Mouse (Mus musculus) telencephalon, adult 2 months (tissue): ENCODE data around the gene Teddm2.

Experiments used
- DNase-seq: peaks from one replicate; pipeline ENCODE4 v3.0.0-alpha.2; 2011; ENCODE audit warnings: low read depth, low spot score

The Teddm2 gene

GRCm38 (mm10) chr1:153899731-153900380, at the start of gene Teddm2, which contains the start of gene Glul:
Gene Teddm2 (minus strand): TSS chr1:153900228.
Gene Glul (plus strand): TSS chr1:153899944.
- DNase-seq: peak; percentile 91

GRCm38 (mm10) chr1:153947837-153948236, 47.8 kb upstream of the Teddm2 start:
- DNase-seq: peak; percentile 41

- no peak for DNase-seq
Measured at GRCm38 (mm10) chr1:153946971-153947370, 46.9 kb upstream of the Teddm2 start.

- no peak for DNase-seq
Measured at GRCm38 (mm10) chr1:153945181-153945580, 45.2 kb upstream of the Teddm2 start.

- DNase-seq: peak; percentile 74
Measured at GRCm38 (mm10) chr1:153940986-153941385, 41.0 kb upstream of the Teddm2 start.

DNA sequence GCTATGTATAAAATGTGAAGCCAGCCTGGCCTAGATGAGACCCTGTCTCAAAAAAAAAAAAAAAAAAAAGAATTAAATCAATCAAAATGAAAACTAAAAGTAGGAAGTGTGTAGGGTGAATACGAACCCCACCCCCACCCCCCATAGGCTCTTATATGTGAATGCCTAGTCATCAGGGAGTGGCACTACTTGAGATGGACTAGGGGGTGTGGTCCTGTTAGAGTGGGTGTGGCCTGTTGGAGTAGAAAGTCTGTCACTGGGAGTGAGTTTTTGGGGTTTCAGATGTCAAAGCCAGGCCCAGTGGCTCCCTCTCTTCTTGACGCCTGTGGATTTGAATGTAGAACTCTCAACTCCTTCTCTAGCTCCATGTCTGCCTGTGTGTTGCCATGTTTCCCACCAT, 37.0 kb upstream of the Teddm2 start:
- no peak for DNase-seq

GRCm38 (mm10) chr1:153935844-153936380, 35.9 kb upstream of the Teddm2 start:
- no peak for DNase-seq

DNA sequence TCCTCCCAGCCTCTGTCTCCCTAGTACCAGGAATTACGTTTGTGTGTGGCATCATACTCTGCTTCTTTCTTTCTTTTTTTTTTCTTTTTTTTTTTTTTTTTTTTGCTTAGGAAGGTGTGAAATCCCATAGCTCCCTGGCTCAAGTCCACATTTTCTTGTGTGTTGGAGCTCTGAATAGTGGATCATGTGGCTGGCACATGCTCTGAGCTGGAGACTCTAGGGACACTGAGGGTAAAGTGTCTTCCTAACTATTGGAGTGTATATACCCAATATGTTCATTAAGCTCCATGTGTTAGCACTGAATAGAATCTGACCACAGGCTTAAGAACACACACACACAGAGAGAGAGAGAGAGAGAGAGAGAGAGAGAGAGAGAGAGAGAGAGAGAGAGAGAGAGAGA, 33.7 kb upstream of the Teddm2 start:
- DNase-seq: no peak

DNA sequence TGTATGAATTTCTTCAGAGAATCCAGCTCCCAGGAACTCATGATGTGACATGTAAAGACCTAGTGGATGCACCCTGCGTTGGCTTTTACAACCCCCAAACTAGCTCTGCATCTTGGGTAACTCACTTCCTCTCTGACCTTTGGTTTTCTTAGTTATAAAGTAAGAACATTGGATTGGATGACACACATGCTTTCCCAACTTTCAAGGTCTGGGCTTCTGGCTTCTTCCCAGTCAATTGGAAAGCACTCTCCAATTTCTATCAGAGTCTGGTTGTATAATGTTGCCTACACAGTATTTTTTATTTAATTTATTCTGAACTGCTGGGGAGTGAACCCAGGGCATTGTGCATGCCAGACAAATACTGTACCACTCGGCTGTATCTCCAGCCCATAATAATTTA, 30.4 kb upstream of the Teddm2 start:
- no peak for DNase-seq

- DNase-seq: no peak
Measured at GRCm38 (mm10) chr1:153924395-153925385, 24.7 kb upstream of the Teddm2 start.

- DNase-seq: no peak
Measured at GRCm38 (mm10) chr1:153922571-153923021, 22.6 kb upstream of the Teddm2 start.

GRCm38 (mm10) chr1:153921642-153922041, 21.6 kb upstream of the Teddm2 start:
- no peak for DNase-seq

DNA sequence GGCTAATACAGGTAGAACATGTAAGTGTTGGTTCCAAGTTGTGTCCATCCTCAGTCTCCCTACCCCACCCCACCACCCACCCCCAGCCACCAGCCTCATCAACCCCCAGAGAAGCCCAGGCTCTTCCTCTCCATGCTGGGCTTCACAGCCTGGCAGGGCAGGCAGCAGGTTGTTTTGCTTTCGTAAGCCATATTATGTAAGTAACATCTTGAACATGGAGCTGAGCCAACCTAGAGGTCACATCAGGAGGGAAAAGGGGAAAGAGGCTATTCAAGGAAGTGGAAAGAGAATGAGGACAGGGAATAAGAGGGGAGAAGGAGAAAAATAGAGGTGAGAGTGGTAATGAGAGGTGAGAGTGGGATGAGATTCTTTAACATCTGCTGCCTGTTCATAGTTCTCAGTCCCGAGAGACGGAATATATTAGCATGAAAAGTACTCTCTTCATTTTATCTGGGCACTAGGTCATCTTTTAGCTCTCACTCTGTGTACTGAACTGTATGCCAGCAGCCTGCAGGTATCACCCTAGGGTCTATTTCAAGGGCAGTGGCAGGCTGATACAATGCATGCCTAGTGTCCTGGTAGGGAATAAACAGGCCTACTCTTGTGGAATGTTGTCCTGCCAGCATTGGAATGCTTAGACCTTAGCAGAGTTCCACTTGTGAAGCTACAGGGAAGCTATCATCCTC, 18.6 kb upstream of the Teddm2 start:
- DNase-seq: no peak

- no peak for DNase-seq
Measured at GRCm38 (mm10) chr1:153913869-153914268, 13.8 kb upstream of the Teddm2 start.

DNA sequence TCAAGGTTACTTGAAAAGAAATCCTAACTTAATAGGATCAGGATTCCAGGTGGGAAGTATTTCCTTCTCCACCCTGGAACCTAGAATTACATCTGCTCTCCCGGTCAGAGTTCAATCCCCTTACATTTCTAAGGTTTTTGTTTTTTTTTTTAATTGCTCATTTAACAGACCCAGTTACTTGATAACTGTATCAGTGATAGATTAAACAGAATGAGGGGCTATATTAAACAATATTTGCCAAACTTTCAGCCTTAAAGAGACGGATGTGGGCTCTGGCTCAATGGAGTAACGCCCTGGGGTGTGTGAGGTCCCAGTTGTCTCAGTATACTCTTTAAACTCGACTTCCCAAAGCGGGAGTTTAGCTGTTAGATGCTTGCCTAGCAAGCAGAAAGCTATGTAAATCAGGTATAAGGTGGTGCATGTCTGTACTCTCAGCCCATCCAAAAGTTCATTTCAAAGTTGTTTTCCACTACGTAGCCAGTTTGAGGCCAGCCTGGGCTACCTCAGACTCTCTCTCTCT, 11.3 kb upstream of the Teddm2 start:
- no peak for DNase-seq

DNA sequence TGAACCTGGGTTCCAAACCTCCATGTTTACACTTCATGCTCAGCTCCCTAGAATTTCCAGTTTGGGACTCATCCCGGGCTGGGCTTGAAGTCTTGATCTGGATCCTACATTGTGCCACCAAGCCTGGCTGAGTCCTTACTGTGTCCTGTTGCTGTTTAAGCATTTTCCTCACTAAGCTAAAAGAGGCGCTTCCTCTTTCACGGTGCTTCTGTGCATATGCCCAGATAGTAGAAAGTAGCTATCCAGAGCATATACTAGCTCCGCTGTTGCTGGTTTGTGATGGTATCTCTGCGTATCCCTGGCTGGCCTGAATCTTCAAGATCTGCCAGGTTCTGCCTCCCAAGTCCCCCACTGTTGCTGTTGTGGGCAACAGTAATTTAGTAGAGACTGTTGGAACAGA, 10.4 kb upstream of the Teddm2 start:
- no peak for DNase-seq

- DNase-seq: no peak
Measured at GRCm38 (mm10) chr1:153909963-153910291, 9.9 kb upstream of the Teddm2 start.

- DNase-seq: no peak
Measured at GRCm38 (mm10) chr1:153909213-153909962, 9.4 kb upstream of the Teddm2 start.

DNA sequence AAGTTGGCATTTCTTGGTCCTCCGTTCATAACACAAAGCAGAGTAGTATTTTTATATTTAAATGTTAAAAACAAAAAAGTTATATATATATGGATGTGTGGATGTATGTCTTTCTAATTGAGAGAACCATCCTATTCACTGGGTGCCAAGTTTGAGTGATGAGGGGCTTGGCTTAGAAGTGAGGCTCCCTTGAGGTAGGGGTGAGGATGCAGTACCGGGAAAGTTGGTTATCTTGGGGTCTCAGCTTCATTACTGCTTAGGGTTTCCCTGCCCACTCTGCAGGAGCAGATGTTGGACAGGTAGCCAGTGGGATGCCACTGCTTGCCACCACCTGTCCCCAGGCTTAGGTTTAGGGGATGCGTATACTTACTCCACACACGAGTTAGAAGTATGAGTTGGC, 8.7 kb upstream of the Teddm2 start:
- no peak for DNase-seq

DNA sequence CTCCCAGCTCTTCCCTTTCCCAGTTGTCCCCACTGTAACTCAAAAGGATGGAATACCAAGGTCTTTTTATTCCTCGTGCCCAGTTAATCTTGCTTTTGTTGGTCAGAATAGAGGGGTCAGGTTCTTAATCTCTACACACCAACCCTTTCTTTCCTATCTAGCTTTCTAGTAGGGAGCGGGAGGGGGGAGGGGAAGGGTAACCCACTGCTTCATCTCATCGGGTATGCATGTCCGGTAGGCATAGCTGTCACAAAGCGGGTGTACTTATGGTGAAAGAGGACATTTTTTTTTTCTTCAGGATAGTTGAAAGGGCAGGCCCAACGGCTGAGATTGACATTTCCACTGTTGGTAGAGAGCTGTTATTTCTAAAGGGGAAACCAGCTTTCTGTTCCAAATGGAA, 8.2 kb upstream of the Teddm2 start:
- no peak for DNase-seq

DNA sequence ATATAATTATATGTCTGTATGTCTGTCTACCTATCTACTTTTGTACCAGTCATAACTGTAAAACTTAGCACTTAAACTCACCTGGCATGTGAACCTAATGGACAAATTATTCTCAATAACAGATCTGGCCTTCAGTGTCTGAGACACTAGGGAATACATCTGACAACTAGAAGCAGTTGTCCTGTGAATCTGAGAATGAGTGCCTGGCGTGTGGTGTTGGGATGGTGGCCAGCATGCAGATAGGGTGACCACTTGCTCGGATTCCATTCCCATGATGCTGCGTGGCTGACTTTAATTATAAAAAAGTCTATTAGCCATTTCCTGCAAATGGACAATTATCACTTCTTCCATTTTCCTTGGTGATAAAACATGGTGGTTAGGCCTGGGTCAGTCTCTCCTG, 5.9 kb upstream of the Teddm2 start:
- no peak for DNase-seq
